Mouse (Mus musculus) ES-E14 (cell line): Measurements from ENCODE around the gene Ccnd3. TPM values are rescaled to one million over a fixed set of nuclear protein-coding genes. Genes with fewer than 3 reads are reported as not detected.

Source experiments
- DNase-seq: peaks from one replicate; pipeline ENCODE4 v3.0.0-alpha.2; 2013; ENCODE audit warnings: low read depth, low spot score
- H3K27ac ChIP-seq: 2 replicates; pipeline ENCODE4 v1.5.1; 2012; ENCODE audit warnings: low read depth, mild to moderate bottlenecking, low read length, moderate library complexity, mixed read lengths; ENCODE audit not compliant: poor library complexity, insufficient read depth, severe bottlenecking
- H3K36me3 ChIP-seq: 2 replicates; pipeline ENCODE4 v1.6.1; 2012; ENCODE audit warnings: mild to moderate bottlenecking, low read length, moderate library complexity, mixed read lengths; ENCODE audit not compliant: control insufficient read depth, poor library complexity, insufficient read depth, severe bottlenecking
- H3K4me1 ChIP-seq, 2 experiments: fragments of 150-350 bp in 1 of 2; sonication (generic) in 1 of 2; 2 replicates each; pipeline ENCODE4 v1.6.1; 2012; ENCODE audit warnings: low read length in 2 of 2, mild to moderate bottlenecking in 1 of 2, mixed read lengths in 1 of 2; ENCODE audit not compliant: control insufficient read depth in 2 of 2, insufficient read depth in 2 of 2, poor library complexity in 1 of 2
- H3K4me3 ChIP-seq, 2 experiments: fragments of 150-350 bp in 1 of 2; sonication (generic) in 1 of 2; 2 replicates each; pipeline ENCODE4 v1.5.1; 2012; ENCODE audit warnings: low read length in 2 of 2, low read depth in 1 of 2, mild to moderate bottlenecking in 1 of 2, mixed read lengths in 1 of 2; ENCODE audit not compliant: insufficient read depth in 1 of 2, poor library complexity in 1 of 2, severe bottlenecking in 1 of 2
- H3K9ac ChIP-seq: 2 replicates; pipeline ENCODE4 v1.6.1; 2012; ENCODE audit warnings: low read depth, mild to moderate bottlenecking, low read length, mixed read lengths; ENCODE audit not compliant: poor library complexity, insufficient read depth, severe bottlenecking
- H3K9me3 ChIP-seq: fragments of 150-350 bp; sonication (generic); 2 replicates; pipeline ENCODE4 v1.6.1; 2012; ENCODE audit warnings: low read depth, mild to moderate bottlenecking, low read length; ENCODE audit not compliant: control insufficient read depth, insufficient read depth
- CHD2 ChIP-seq: IDR thresholded peaks from 2 replicates; pipeline ENCODE4 v1.6.1; 2014; ENCODE audit warnings: mild to moderate bottlenecking, low read depth, low read length, inconsistent platforms
- HCFC1 ChIP-seq: IDR thresholded peaks from 2 replicates; pipeline ENCODE4 v1.6.1; 2012; ENCODE audit warnings: low read length, inconsistent platforms, borderline replicate concordance; ENCODE audit not compliant: insufficient read depth
- MAFK ChIP-seq: IDR thresholded peaks from 2 replicates; pipeline ENCODE4 v1.6.1; 2014; ENCODE audit warnings: mild to moderate bottlenecking, low read depth, low read length, inconsistent platforms; ENCODE audit not compliant: insufficient read depth
- ZC3H11A ChIP-seq: IDR thresholded peaks from 2 replicates; pipeline ENCODE4 v1.6.1; 2012; ENCODE audit warnings: low read depth, mild to moderate bottlenecking, inconsistent platforms, low read length, borderline replicate concordance
- ZNF384 ChIP-seq: IDR thresholded peaks from 2 replicates; pipeline ENCODE4 v1.6.1; 2012; ENCODE audit warnings: low read depth, low read length, inconsistent platforms
- in situ Hi-C, 2 experiments: fragments of 600-800 bp; cut with MboI; formaldehyde crosslinking; loops; one replicate each; pipeline ENCODE4 v1.15.1; 2025; ENCODE audit warnings: low sequenced_read_pairs in 2 of 2, inconsistent platforms in 1 of 2; ENCODE audit not compliant: unreplicated experiment in 2 of 2
- total RNA-seq: library from RNA; depleted of rRNA; stranded (reverse); fragments of 300-350 nt; gene quantifications from 2 replicates; pipeline ENCODE4 v1.2.3, GENCODE M21; 2012

Ccnd3 gene
- total RNA-seq, 1 experiment = 131 TPM

- H3K9me3 ChIP-seq = no peaks in the 10 kb centered on the region
- in situ Hi-C loops = no loop called here
- H3K36me3 ChIP-seq = peaks cover 13% of the 10 kb centered on the region
- peaks cover 19 to 21% of the 10 kb centered on the region in 2 experiments for H3K4me1 ChIP-seq
- DNase-seq = no peak
- peak overlapping the region; percentile 27; the same call in 1 of the 2 replicates for H3K27ac ChIP-seq
- TF ChIP-seq ZC3H11A (no peak), HCFC1 (no peak), ZNF384 (no peak), CHD2 (no peak)
- peak overlapping the region; percentile 75 to 92 for H3K4me3 ChIP-seq
- peak overlapping the region; percentile 57 for H3K9ac ChIP-seq
Observed at GRCm38 (mm10) chr17:47593854-47594182, 89.0 kb downstream of the Ccnd3 start.

- Histone ChIP-seq H3K4me1 (peaks cover 19 to 21% of the 10 kb centered on the region in 2 experiments), H3K36me3 (peaks cover 17% of the 10 kb centered on the region), H3K27ac (peak overlapping the region; percentile 27; the same call in 1 of the 2 replicates), H3K9ac (peak overlapping the region; percentile 57), H3K9me3 (no peaks in the 10 kb centered on the region), H3K4me3 (peak overlapping the region; percentile 75 to 92)
- no peak for TF ChIP-seq ZC3H11A
- no peak for TF ChIP-seq ZNF384
- no peak for TF ChIP-seq HCFC1
- TF ChIP-seq CHD2 = no peak
- no peak for TF ChIP-seq MAFK
- in situ Hi-C loops = no loop called here
- DNase-seq = no peak
Observed at GRCm38 (mm10) chr17:47594183-47594968, 89.5 kb downstream of the Ccnd3 start.

GRCm38 (mm10) chr17:47594969-47595247, 90.1 kb downstream of the Ccnd3 start:
- no peak for DNase-seq
- Histone ChIP-seq H3K36me3 (peaks cover 21% of the 10 kb centered on the region), H3K27ac (peak overlapping the region; percentile 49; the same call in 1 of the 2 replicates), H3K4me3 (peak overlapping the region; percentile 75 to 92), H3K4me1 (peaks cover 19% of the 10 kb centered on the region in 2 experiments), H3K9me3 (no peaks in the 10 kb centered on the region), H3K9ac (peak overlapping the region; percentile 6; the same call in 1 of the 2 replicates)
- TF ChIP-seq HCFC1 (no peak), ZNF384 (no peak), ZC3H11A (no peak), CHD2 (no peak), MAFK (no peak)
- in situ Hi-C loops = no loop called here

GRCm38 (mm10) chr17:47595248-47596161, 90.7 kb downstream of the Ccnd3 start:
- TF ChIP-seq HCFC1 (no peak), ZC3H11A (no peak), ZNF384 (peak; percentile 96), MAFK (no peak), CHD2 (no peak)
- Histone ChIP-seq H3K4me3 (peak overlapping the region; percentile 75 to 92), H3K36me3 (peaks cover 21% of the 10 kb centered on the region), H3K27ac (peak overlapping the region; percentile 49; the same call in 1 of the 2 replicates), H3K4me1 (peaks cover 19 to 22% of the 10 kb centered on the region in 2 experiments), H3K9ac (peak overlapping the region; percentile 23; the same call in 1 of the 2 replicates), H3K9me3 (no peaks in the 10 kb centered on the region)
- in situ Hi-C loops = no loop called here
- DNase-seq = peak; percentile 51
